Mouse (Mus musculus): ENCODE data around the gene Smco2. TPM values are rescaled to one million over a fixed set of nuclear protein-coding genes. Genes with fewer than 3 reads are reported as not detected.

Smco2 gene
- polyA plus RNA-seq, 1 experiment from 2014 or later, result not detected

Other genes with a start within 250 kb of the Smco2 start
- 133 and 140 TPM in 2 replicates for gene Med21, start 207.6 kb upstream of the Smco2 start, polyA plus RNA-seq (2015; fragmentation: Nextera tagmentation; extraction: Ambion mirVana)
- gene Tm7sf3, start 207.3 kb upstream of the Smco2 start, polyA plus RNA-seq (2015; fragmentation: Nextera tagmentation; extraction: Ambion mirVana), result 31.7 and 36.1 TPM in 2 replicates
- gene Stk38l, start 125.1 kb upstream of the Smco2 start, polyA plus RNA-seq (2015; fragmentation: Nextera tagmentation; extraction: Ambion mirVana), result 20.6 and 21.3 TPM in 2 replicates
- 8.2 and 8.4 TPM in 2 replicates for gene Arntl2, start 54.0 kb upstream of the Smco2 start, polyA plus RNA-seq (2015; fragmentation: Nextera tagmentation; extraction: Ambion mirVana)
- 40.9 and 42.8 TPM in 2 replicates for gene Ppfibp1, start 38.4 kb downstream of the Smco2 start, polyA plus RNA-seq (2015; fragmentation: Nextera tagmentation; extraction: Ambion mirVana)
- gene 1700034J05Rik, start 104.3 kb downstream of the Smco2 start, polyA plus RNA-seq (2015; fragmentation: Nextera tagmentation; extraction: Ambion mirVana), result 0.12 and 0.18 TPM in 2 replicates
- 2.6 and 3.2 TPM in 2 replicates for gene Rep15, start 182.5 kb downstream of the Smco2 start, polyA plus RNA-seq (2015; fragmentation: Nextera tagmentation; extraction: Ambion mirVana)
- gene Mrps35, start 192.7 kb downstream of the Smco2 start, polyA plus RNA-seq (2015; fragmentation: Nextera tagmentation; extraction: Ambion mirVana), result 124 and 125 TPM in 2 replicates
- 3.0 and 3.6 TPM in 2 replicates for gene Mansc4, start 236.9 kb downstream of the Smco2 start, polyA plus RNA-seq (2015; fragmentation: Nextera tagmentation; extraction: Ambion mirVana)
- 7.9 and 9.4 TPM in 2 replicates for gene Klhl42, start 241.3 kb downstream of the Smco2 start, polyA plus RNA-seq (2015; fragmentation: Nextera tagmentation; extraction: Ambion mirVana)